Mouse (Mus musculus): ENCODE measurements at regions not wholly inside any gene's neighbourhood (a gene's known extent, or its start where the extent isn't known, plus 50 kb on each side); places are given as distances from the start of the nearest gene placed in this dataset.

GRCm38 (mm10) chr15:5517244-5517966, 273.4 kb upstream of the Ptger4 start:
- TF ChIP-seq GATA1 (IDR thresholded peaks at IDR 0.05; ENCODE audit: borderline replicate concordance, low read length), result no peak
- no peak for TF ChIP-seq FLI1 (IDR thresholded peaks at IDR 0.05; ENCODE audit: low read length)

Data from megakaryocyte, embryonic 14.5 days (primary cell).